Mouse (Mus musculus) forebrain, postnatal 0 days (tissue): ENCODE measurements around the gene Cyp2f2. TPM values are rescaled to one million over a fixed set of nuclear protein-coding genes. Genes with fewer than 3 reads are reported as not detected.

ENCODE experiments used
- ATAC-seq: fragments of 200-750 bp; cut with Nextera tagmentation; 2 replicates; pipeline ENCODE4 v1.8.0; 2017; ENCODE audit warnings: mild to moderate bottlenecking, moderate library complexity
- DNase-seq: peaks from one replicate; pipeline ENCODE4 v3.0.0-alpha.2; 2015
- H3K27ac ChIP-seq: fragments of 300-500 bp; sonication (generic); 2 replicates; pipeline ENCODE4 v1.5.1; 2014; ENCODE audit warnings: low read depth, mild to moderate bottlenecking, antibody characterized with exemption, low read length, moderate library complexity, mixed read lengths
- H3K27me3 ChIP-seq: fragments of 300-500 bp; sonication (generic); 2 replicates; pipeline ENCODE4 v1.6.1; 2014; ENCODE audit warnings: mild to moderate bottlenecking, low read length, mixed read lengths; ENCODE audit not compliant: insufficient read depth
- H3K36me3 ChIP-seq: fragments of 300-500 bp; sonication (generic); 2 replicates; pipeline ENCODE4 v1.6.1; 2014; ENCODE audit warnings: mild to moderate bottlenecking, moderate library complexity; ENCODE audit not compliant: insufficient read depth
- H3K4me1 ChIP-seq: fragments of 300-500 bp; sonication (generic); 2 replicates; pipeline ENCODE4 v1.6.1; 2014; ENCODE audit warnings: antibody characterized with exemption; ENCODE audit not compliant: insufficient read depth
- H3K4me2 ChIP-seq: fragments of 300-500 bp; sonication (generic); 2 replicates; pipeline ENCODE4 v1.6.1; 2014; ENCODE audit warnings: low read depth, mild to moderate bottlenecking, moderate library complexity
- H3K4me3 ChIP-seq: fragments of 300-500 bp; sonication (generic); 2 replicates; pipeline ENCODE4 v1.5.1; 2014; ENCODE audit warnings: low read depth, low read length, mixed read lengths
- H3K9ac ChIP-seq: fragments of 300-500 bp; sonication (generic); 2 replicates; pipeline ENCODE4 v1.6.1; 2014; ENCODE audit warnings: mild to moderate bottlenecking
- H3K9me3 ChIP-seq: fragments of 300-500 bp; sonication (generic); 2 replicates; pipeline ENCODE4 v1.6.1; 2016; ENCODE audit warnings: low read length
- CTCF ChIP-seq: sonication (generic); IDR thresholded peaks from 2 replicates; pipeline ENCODE4 v1.5.1; 2016; ENCODE audit warnings: antibody characterized with exemption, control low read depth, low read depth
- WGBS: fragments of 180-500 bp; shearing (Covaris S2); extraction: QIAGEN DNeasy Blood & Tissue Kit; methylation state at CpG from one replicate; pipeline ENCODE4 v1.1.7; 2014; 5-methylcytosine and 5-hydroxymethylcytosine counted together
- polyA plus RNA-seq: library from polyadenylated mRNA; unstranded; fragments of >200 nt; fragmentation: Nextera tagmentation; extraction: Ambion mirVana; gene quantifications from 2 replicates; pipeline ENCODE4 v1.2.1, GENCODE M21; 2015
- total RNA-seq: library from RNA; depleted of rRNA; stranded (reverse); fragments of >200 nt; gene quantifications from 2 replicates; pipeline ENCODE4 v1.2.3, GENCODE M21; 2014

The Cyp2f2 gene
- total and polyA plus RNA-seq, 2 experiments from 2014 or later: 0.27 TPM; not detected in 1

GRCm38 (mm10) chr7:27166229-27166613 lies 46.5 kb downstream of the Cyp2f2 start:
- under 1% methylated on average over 27 of the region's 43 CpGs for WGBS
- Histone ChIP-seq H3K27me3 (no peaks in the 10 kb centered on the region), H3K4me1 (peaks cover 24% of the 10 kb centered on the region), H3K9me3 (no peaks in the 10 kb centered on the region), H3K9ac (peak overlapping the region; percentile 92), H3K4me3 (peak overlapping the region; percentile 90), H3K36me3 (peaks cover 18% of the 10 kb centered on the region), H3K27ac (peak overlapping the region; percentile 97), H3K4me2 (peak overlapping the region; percentile 75)
- peak; percentile 87 for DNase-seq
- ATAC-seq: peak; percentile 69
- no peak for TF ChIP-seq CTCF

- H3K27ac ChIP-seq: peak within 1 kb of the TSS; percentile 97
- DNase-seq (peak; percentile 95), ATAC-seq (peak; percentile 86)
- peak within 1 kb of the TSS; percentile 75 for H3K4me2 ChIP-seq
- H3K4me3 ChIP-seq: peak within 1 kb of the TSS; percentile 90
- H3K27me3 ChIP-seq: no peaks in the 10 kb centered on the region
- H3K9me3 ChIP-seq: no peaks in the 10 kb centered on the region
- WGBS: 2% methylated on average over 57 of the region's 61 CpGs
- peak within 1 kb of the TSS; percentile 92 for H3K9ac ChIP-seq
- H3K4me1 ChIP-seq: peaks cover 20% of the 10 kb centered on the region
- no peak for TF ChIP-seq CTCF
- peaks cover 20% of the 10 kb centered on the region for H3K36me3 ChIP-seq
These were observed 47.1 kb downstream of the Cyp2f2 start, which contains the start of gene Egln2 for GRCm38 (mm10) chr7:27166614-27167474. Gene Egln2, minus strand, starts transcription at chr7:27166802.

GRCm38 (mm10) chr7:27167475-27168094 lies 47.9 kb downstream of the Cyp2f2 start:
- WGBS: 69% methylated on average over 11 of the region's 11 CpGs
- Histone ChIP-seq H3K4me2 (peak overlapping the region; percentile 75), H3K9me3 (no peaks in the 10 kb centered on the region), H3K36me3 (peaks cover 26% of the 10 kb centered on the region), H3K9ac (peak overlapping the region; percentile 92), H3K4me3 (peak overlapping the region; percentile 90), H3K27ac (peak overlapping the region; percentile 97), H3K27me3 (no peaks in the 10 kb centered on the region), H3K4me1 (peaks cover 20% of the 10 kb centered on the region)
- DNase-seq (no peak), ATAC-seq (no peak)
- TF ChIP-seq CTCF: no peak

- ATAC-seq (no peak), DNase-seq (no peak)
- Histone ChIP-seq H3K36me3 (peaks cover 34% of the 10 kb centered on the region), H3K4me1 (peaks cover 16% of the 10 kb centered on the region), H3K9ac (no peak overlapping the region), H3K4me2 (no peak overlapping the region), H3K27me3 (no peaks in the 10 kb centered on the region), H3K27ac (no peak overlapping the region), H3K9me3 (no peaks in the 10 kb centered on the region), H3K4me3 (no peak overlapping the region)
- 95% methylated on average over 5 of the region's 5 CpGs for WGBS
- TF ChIP-seq CTCF: no peak
These were observed 48.7 kb downstream of the Cyp2f2 start for GRCm38 (mm10) chr7:27168371-27168770.

GRCm38 (mm10) chr7:27170981-27171380 lies 51.3 kb downstream of the Cyp2f2 start:
- ATAC-seq: no peak
- no peak overlapping the region for H3K4me3 ChIP-seq

GRCm38 (mm10) chr7:27174496-27174895 lies 54.8 kb downstream of the Cyp2f2 start:
- TF ChIP-seq CTCF: no peak
- Histone ChIP-seq H3K9ac (no peak overlapping the region), H3K4me1 (peaks cover 4% of the 10 kb centered on the region; the same call in 1 of the 2 replicates), H3K9me3 (no peaks in the 10 kb centered on the region), H3K4me2 (no peak overlapping the region), H3K36me3 (peaks cover 38% of the 10 kb centered on the region), H3K27ac (no peak overlapping the region), H3K27me3 (no peaks in the 10 kb centered on the region), H3K4me3 (no peak overlapping the region)
- no peak for DNase-seq
- no peak for ATAC-seq
- WGBS: 96% methylated on average over 15 of the region's 15 CpGs

More at GRCm38 (mm10) chr7:27170981-27171380, 51.3 kb downstream of the Cyp2f2 start:
- no peak for DNase-seq
- no peak overlapping the region for H3K9ac ChIP-seq
- WGBS: 88% methylated on average over 3 of the region's 3 CpGs
- H3K9me3 ChIP-seq: no peaks in the 10 kb centered on the region
- no peak overlapping the region for H3K4me2 ChIP-seq
- no peak for TF ChIP-seq CTCF
- no peaks in the 10 kb centered on the region for H3K27me3 ChIP-seq
- peaks cover 38% of the 10 kb centered on the region for H3K36me3 ChIP-seq
- no peak overlapping the region for H3K27ac ChIP-seq
- no peaks in the 10 kb centered on the region; the same call in 1 of the 2 replicates for H3K4me1 ChIP-seq

- no peaks in the 10 kb centered on the region for H3K9me3 ChIP-seq
- H3K4me3 ChIP-seq: no peak overlapping the region
- H3K27ac ChIP-seq: no peak overlapping the region
- DNase-seq (no peak), ATAC-seq (no peak)
- no peak overlapping the region for H3K9ac ChIP-seq
- no peaks in the 10 kb centered on the region for H3K27me3 ChIP-seq
- no peak for TF ChIP-seq CTCF
- H3K4me2 ChIP-seq: no peak overlapping the region
- H3K36me3 ChIP-seq: peaks cover 38% of the 10 kb centered on the region
- WGBS: 94% methylated on average over 7 of the region's 7 CpGs
- H3K4me1 ChIP-seq: peaks cover 4% of the 10 kb centered on the region; the same call in 1 of the 2 replicates
These were observed 55.2 kb downstream of the Cyp2f2 start for GRCm38 (mm10) chr7:27174896-27175295.
